Mouse (Mus musculus): ENCODE data around the gene Egfl6. TPM values are rescaled to one million over a fixed set of nuclear protein-coding genes. Genes with fewer than 3 reads are reported as not detected.
"Not testable (repeated sequence)": the region's sequence is repeated elsewhere in the genome, so short reads cannot be mapped to it uniquely, and the experiment has no call there.

Gene Egfl6
- polyA plus RNA-seq, 1 experiment: not detected

GRCm38 (mm10) chrX:166535138-166535537 lies 50.4 kb downstream of the Egfl6 start:
- Histone ChIP-seq H3K4me3 (ENCODE audit: insufficient read depth, low read depth, low read length) (no peak overlapping the region), H3K27ac (replicated peaks; ENCODE audit: low read depth, low read length) (no peak overlapping the region), H3K4me1 (ENCODE audit: control insufficient read depth, insufficient read depth, insufficient read length, low read length) (no peaks in the 10 kb centered on the region)

- H3K4me1 ChIP-seq (ENCODE audit: control insufficient read depth, insufficient read depth, insufficient read length, low read length): no peaks in the 10 kb centered on the region
- H3K4me3 ChIP-seq (ENCODE audit: insufficient read depth, low read depth, low read length): no peak overlapping the region
- H3K27ac ChIP-seq (replicated peaks; ENCODE audit: low read depth, low read length): no peak overlapping the region
Measured at GRCm38 (mm10) chrX:166533432-166533831, 52.1 kb downstream of the Egfl6 start.

GRCm38 (mm10) chrX:166531671-166532070 lies 53.8 kb downstream of the Egfl6 start:
- no peak overlapping the region for H3K27ac ChIP-seq (replicated peaks; ENCODE audit: low read depth, low read length)
- H3K4me1 ChIP-seq (ENCODE audit: control insufficient read depth, insufficient read depth, insufficient read length, low read length): no peaks in the 10 kb centered on the region
- no peak overlapping the region for H3K4me3 ChIP-seq (ENCODE audit: insufficient read depth, low read depth, low read length)

- no peak overlapping the region for H3K4me3 ChIP-seq (ENCODE audit: insufficient read depth, low read depth, low read length)
- no peaks in the 10 kb centered on the region for H3K4me1 ChIP-seq (ENCODE audit: control insufficient read depth, insufficient read depth, insufficient read length, low read length)
- H3K27ac ChIP-seq (replicated peaks; ENCODE audit: low read depth, low read length): no peak overlapping the region
Measured at GRCm38 (mm10) chrX:166528126-166528525, 57.4 kb downstream of the Egfl6 start.

DNA sequence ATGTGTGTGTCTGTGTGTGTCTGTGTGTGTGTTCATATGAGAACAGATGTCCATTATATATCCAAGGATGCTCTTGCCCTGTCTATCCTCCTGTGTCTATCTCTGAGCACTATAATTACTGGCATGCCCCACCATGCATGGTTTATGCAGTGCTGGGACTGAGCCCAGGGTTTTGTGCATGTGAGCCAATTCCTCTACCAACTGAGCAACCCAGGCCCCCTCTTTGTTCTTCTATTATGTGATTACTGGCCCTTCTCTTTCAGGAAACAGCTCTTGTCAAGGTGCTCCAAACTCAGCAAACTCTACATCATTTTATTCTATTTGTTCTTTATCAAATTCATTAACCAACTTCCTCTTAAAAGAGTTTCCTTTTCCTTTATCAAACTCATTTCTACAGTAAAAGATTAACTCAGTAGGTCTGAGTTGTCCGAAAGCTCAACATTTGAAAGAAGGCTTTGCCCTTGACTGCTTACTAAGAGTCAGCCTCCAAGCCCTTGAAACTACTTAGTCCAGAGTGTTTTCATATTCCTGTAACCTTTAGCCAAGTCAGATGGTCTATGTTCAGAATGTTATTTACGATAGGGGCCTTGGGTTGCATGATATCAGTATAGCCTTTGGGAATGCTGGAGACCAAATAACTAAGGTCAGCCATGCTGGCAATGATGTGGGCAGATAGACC lies 59.7 kb downstream of the Egfl6 start:
- Histone ChIP-seq H3K27ac (replicated peaks; ENCODE audit: low read depth, low read length) (no peak overlapping the region), H3K4me3 (ENCODE audit: insufficient read depth, low read depth, low read length) (no peak overlapping the region), H3K4me1 (ENCODE audit: control insufficient read depth, insufficient read depth, insufficient read length, low read length) (no peaks in the 10 kb centered on the region)

DNA sequence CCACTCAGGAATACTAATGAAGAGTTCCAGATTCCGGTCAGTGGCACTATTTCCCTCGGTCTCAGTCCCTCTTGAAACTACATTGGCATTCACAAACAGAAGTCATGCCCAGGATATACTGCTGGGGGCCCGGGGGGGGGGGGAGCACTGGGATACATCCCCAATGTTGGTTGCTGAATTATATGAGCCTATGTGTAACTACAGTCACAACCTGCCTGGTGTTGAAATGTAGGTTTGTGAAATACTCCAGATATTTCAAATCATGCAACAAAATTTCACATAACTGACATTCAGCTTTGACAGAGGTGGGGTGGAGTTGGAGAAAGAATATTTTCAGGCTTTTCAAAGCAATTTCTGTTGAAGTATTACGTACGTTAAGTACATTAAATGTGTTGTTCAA lies 64.7 kb downstream of the Egfl6 start:
- Histone ChIP-seq H3K4me3 (ENCODE audit: insufficient read depth, low read depth, low read length) (no peak overlapping the region), H3K27ac (replicated peaks; ENCODE audit: low read depth, low read length) (no peak overlapping the region)

DNA sequence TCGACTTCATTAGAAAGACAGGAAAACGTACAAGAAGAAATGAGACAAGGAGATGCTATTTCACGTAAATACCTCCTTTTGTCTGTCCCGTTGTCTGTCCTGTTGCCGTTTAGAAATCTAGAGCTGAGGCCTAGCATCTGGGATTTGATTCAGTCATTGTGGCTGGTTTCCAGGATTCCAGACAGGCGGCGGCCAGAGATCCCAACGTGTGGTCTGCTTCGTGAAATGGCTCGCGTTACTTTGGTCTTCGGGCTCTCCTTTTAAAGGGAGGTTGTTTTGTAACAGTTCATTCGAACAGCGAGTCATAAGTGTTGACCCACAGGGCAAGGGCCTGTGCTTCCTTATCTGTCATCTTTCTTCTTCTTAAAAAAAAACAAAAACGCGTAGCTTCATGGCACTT lies 67.2 kb downstream of the Egfl6 start, which contains the start of gene Tceanc:
Tceanc (minus strand) TSS at position 223 of the 400 bp plus-strand sequence.
- no peak within 1 kb of the TSS for H3K27ac ChIP-seq (replicated peaks; ENCODE audit: low read depth, low read length)

More for the DNA sequence above, 64.7 kb downstream of the Egfl6 start:
- H3K4me1 ChIP-seq (ENCODE audit: control insufficient read depth, insufficient read depth, insufficient read length, low read length): no peaks in the 10 kb centered on the region

GRCm38 (mm10) chrX:166516631-166517030 lies 68.9 kb downstream of the Egfl6 start:
- Histone ChIP-seq H3K27ac (replicated peaks; ENCODE audit: low read depth, low read length) (no peak overlapping the region), H3K4me1 (ENCODE audit: control insufficient read depth, insufficient read depth, insufficient read length, low read length) (no peaks in the 10 kb centered on the region), H3K4me3 (ENCODE audit: insufficient read depth, low read depth, low read length) (no peak overlapping the region)

More for the DNA sequence above, 67.2 kb downstream of the Egfl6 start, which contains the start of gene Tceanc:
- H3K4me1 ChIP-seq (ENCODE audit: control insufficient read depth, insufficient read depth, insufficient read length, low read length): no peaks in the 10 kb centered on the region
- H3K4me3 ChIP-seq (ENCODE audit: insufficient read depth, low read depth, low read length): no peak within 1 kb of the TSS

DNA sequence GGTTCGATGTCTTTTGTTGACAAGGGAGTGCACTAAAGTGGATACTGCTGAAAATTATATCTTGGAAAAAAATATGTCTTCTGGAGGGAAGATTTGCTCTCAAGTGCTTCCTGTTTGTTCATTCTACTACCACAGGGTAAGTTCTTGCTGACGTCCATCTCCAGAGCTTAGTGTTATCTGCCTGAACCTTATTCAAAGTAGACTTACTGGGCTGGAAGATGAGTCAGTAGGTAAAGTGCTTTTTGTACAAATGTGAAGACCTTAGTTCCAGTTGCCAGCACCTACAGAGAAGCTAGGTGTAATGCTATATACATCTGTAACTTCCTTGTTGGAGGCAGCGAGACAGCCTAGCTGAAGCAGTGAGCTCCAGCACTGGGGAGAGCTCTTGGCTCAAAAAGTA lies 69.6 kb downstream of the Egfl6 start:
- Histone ChIP-seq H3K4me1 (ENCODE audit: control insufficient read depth, insufficient read depth, insufficient read length, low read length) (no peaks in the 10 kb centered on the region), H3K4me3 (ENCODE audit: insufficient read depth, low read depth, low read length) (no peak overlapping the region), H3K27ac (replicated peaks; ENCODE audit: low read depth, low read length) (no peak overlapping the region)

GRCm38 (mm10) chrX:166514035-166514434 lies 71.5 kb downstream of the Egfl6 start:
- H3K4me3 ChIP-seq (ENCODE audit: insufficient read depth, low read depth, low read length); H3K4me1 ChIP-seq (ENCODE audit: control insufficient read depth, insufficient read depth, insufficient read length, low read length); H3K27ac ChIP-seq (replicated peaks; ENCODE audit: low read depth, low read length): not testable (repeated sequence)

- Histone ChIP-seq H3K4me1 (ENCODE audit: control insufficient read depth, insufficient read depth, insufficient read length, low read length) (no peaks in the 10 kb centered on the region), H3K4me3 (ENCODE audit: insufficient read depth, low read depth, low read length) (no peak overlapping the region), H3K27ac (replicated peaks; ENCODE audit: low read depth, low read length) (no peak overlapping the region)
Measured at GRCm38 (mm10) chrX:166512071-166512470, 73.4 kb downstream of the Egfl6 start.

DNA sequence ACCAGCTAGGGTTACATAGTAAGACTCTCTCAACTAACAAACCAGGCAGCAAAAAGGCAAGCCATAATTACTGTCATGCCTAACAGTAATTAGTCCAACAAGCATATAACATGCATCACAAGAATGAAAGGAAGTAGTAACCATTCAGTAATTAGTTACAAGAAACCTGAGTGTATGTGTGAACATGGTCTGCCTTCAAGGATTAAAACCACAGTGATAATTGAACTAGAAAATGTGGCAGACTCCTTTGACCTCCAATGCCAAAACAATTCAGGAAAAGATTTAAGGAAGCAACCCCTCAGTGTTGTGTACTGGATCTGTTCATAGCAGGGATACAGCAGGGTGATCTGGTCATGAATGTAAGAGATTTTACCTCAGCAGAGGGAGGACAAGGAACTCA lies 74.4 kb downstream of the Egfl6 start:
- H3K27ac ChIP-seq (replicated peaks; ENCODE audit: low read depth, low read length): peak overlapping the region; percentile 11; the same call in 1 of the 2 replicates
- H3K4me3 ChIP-seq (ENCODE audit: insufficient read depth, low read depth, low read length): no peak overlapping the region
- H3K4me1 ChIP-seq (ENCODE audit: control insufficient read depth, insufficient read depth, insufficient read length, low read length): no peaks in the 10 kb centered on the region

DNA sequence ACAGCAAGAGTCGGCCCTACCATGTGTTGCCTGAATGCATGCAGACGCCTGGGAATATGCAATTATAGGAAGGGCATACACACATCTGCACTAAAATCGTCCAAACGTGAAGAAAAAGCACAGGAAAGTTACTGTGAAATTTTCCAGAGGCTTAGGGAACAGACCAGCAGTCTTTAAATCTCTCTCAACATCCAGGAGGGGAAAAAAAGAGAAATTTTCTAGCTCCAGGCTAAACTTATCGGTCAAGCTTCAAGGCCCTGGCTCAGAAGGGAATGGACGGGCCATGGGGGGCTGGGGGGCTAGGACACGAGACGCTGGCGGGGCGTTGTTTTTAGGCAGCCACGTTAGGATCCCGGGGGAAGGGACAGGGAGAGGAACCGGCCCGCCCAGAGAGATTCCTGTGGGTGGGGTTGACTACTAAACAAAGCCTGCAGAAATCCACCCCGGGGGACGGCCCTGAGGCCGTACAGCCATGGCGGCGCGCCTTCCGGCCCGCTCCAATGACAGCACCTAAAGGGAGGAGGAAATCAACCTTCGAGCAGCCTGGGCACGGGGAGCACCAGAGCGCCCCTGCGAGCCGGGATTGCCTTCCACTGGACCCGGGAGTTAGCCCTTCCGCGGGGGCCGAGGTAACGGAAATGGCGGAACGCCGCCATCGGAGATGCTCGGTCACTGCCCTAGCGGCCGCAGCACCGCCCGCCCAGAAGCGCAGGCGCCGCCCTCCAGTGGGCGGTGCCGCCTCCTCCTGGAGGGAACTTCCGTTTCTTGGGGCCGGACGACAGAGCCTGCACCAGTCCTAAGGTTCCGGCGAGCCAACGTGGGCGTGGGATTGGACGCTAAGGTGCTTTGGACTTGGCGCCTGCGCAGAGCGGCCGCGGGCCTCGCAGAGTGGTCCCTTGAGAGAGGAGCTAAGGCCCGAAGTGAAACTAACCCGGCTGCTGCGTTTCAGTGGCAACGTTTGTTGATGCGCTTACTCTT lies 75.5 kb downstream of the Egfl6 start:
- Histone ChIP-seq H3K27ac (replicated peaks; ENCODE audit: low read depth, low read length) (peak overlapping the region; percentile 100), H3K4me3 (ENCODE audit: insufficient read depth, low read depth, low read length) (peak overlapping the region; percentile 92), H3K4me1 (ENCODE audit: control insufficient read depth, insufficient read depth, insufficient read length, low read length) (no peaks in the 10 kb centered on the region)

DNA sequence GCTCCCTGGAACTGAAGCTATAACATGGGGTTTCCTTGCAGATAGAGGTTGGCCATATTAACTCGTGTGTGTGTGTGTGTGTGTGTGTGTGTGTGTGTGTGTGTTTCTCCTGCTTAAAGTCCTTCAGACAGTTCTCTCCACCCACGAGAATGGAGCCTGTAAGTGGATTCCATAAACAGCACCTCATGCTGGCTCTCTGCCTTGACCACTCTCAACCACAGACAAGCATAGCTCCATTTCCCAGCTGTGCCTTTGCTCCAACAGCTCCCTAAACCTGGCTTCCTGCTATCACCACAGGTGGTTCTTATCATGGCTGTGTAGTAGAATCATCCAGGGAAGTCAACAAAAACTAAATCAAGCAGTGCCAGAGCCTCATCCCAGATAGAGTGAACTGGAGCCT lies 81.1 kb downstream of the Egfl6 start:
- Histone ChIP-seq H3K4me3 (ENCODE audit: insufficient read depth, low read depth, low read length) (no peak overlapping the region), H3K4me1 (ENCODE audit: control insufficient read depth, insufficient read depth, insufficient read length, low read length) (no peaks in the 10 kb centered on the region), H3K27ac (replicated peaks; ENCODE audit: low read depth, low read length) (no peak overlapping the region)

GRCm38 (mm10) chrX:166499496-166500190 lies 85.9 kb downstream of the Egfl6 start:
- Histone ChIP-seq H3K27ac (replicated peaks; ENCODE audit: low read depth, low read length) (no peak overlapping the region), H3K4me1 (ENCODE audit: control insufficient read depth, insufficient read depth, insufficient read length, low read length) (no peaks in the 10 kb centered on the region), H3K4me3 (ENCODE audit: insufficient read depth, low read depth, low read length) (no peak overlapping the region)

Measured in brown adipose tissue, adult 24 weeks (tissue).